Mouse (Mus musculus) megakaryocyte, embryonic 14.5 days (primary cell): ENCODE data around the gene P2rx6.

Source experiments
- FLI1 ChIP-seq: IDR thresholded peaks from 2 replicates; pipeline ENCODE4 v1.6.1; 2012; ENCODE audit warnings: low read length, inconsistent platforms, mixed read lengths
- GATA1 ChIP-seq: IDR thresholded peaks from 3 replicates; pipeline ENCODE4 v1.6.1; 2012; ENCODE audit warnings: mixed read lengths, low read length, inconsistent platforms, borderline replicate concordance

GRCm38 (mm10) chr16:17557947-17558480, 3.7 kb upstream of the P2rx6 start:
- TF ChIP-seq GATA1 (no peak), FLI1 (no peak)
